Mouse (Mus musculus): Measurements from ENCODE around the gene Sox12. TPM values are rescaled to one million over a fixed set of nuclear protein-coding genes. Genes with fewer than 3 reads are reported as not detected.

The Sox12 gene
- polyA plus RNA-seq, 1 experiment from 2014 or later: 8.2 TPM

- peak within 1 kb of the TSS; percentile 98 for H3K9ac ChIP-seq (ENCODE audit: low read depth, low read length)
- peaks cover 24% of the 10 kb centered on the region for H3K4me1 ChIP-seq (replicated peaks; ENCODE audit: insufficient read depth, low read length)
- no peaks in the 10 kb centered on the region for H3K36me3 ChIP-seq (ENCODE audit: insufficient read depth, low read length)
- H3K4me3 ChIP-seq (replicated peaks; ENCODE audit: low read depth, low read length): peak within 1 kb of the TSS; percentile 93
- H3K27me3 ChIP-seq (ENCODE audit: insufficient read depth, low read length): no peaks in the 10 kb centered on the region
- H3K9me3 ChIP-seq (replicated peaks; ENCODE audit: low read length): no peaks in the 10 kb centered on the region
- H3K27ac ChIP-seq: peak within 1 kb of the TSS; percentile 99
- ATAC-seq (replicated peaks; ENCODE audit: low FRiP score, low read depth) (no peak), DNase-seq (ENCODE audit: low spot score) (no peak)
- no peak for TF ChIP-seq CTCF (IDR thresholded peaks at IDR 0.05; ENCODE audit: low read depth)
- WGBS: 22% methylated on average over 4 of the region's 4 CpGs
- H3K4me2 ChIP-seq (ENCODE audit: low read length): peak within 1 kb of the TSS; percentile 68
Observed at GRCm38 (mm10) chr2:152415287-152415686, 17.4 kb upstream of the Sox12 start, which contains the start of gene 6820408C15Rik. Gene 6820408C15Rik, plus strand, starts transcription at chr2:152415587.

GRCm38 (mm10) chr2:152414591-152415165 is 16.8 kb upstream of the Sox12 start, which contains the start of gene Zcchc3:
Gene Zcchc3, minus strand, starts transcription at chr2:152415027.
- peak within 1 kb of the TSS; percentile 93 for H3K4me3 ChIP-seq (replicated peaks; ENCODE audit: low read depth, low read length)
- DNase-seq (ENCODE audit: low spot score) (peak; percentile 97), ATAC-seq (replicated peaks; ENCODE audit: low FRiP score, low read depth) (peak; percentile 85)
- H3K4me2 ChIP-seq (ENCODE audit: low read length): peak within 1 kb of the TSS; percentile 68
- H3K4me1 ChIP-seq (replicated peaks; ENCODE audit: insufficient read depth, low read length): peaks cover 30% of the 10 kb centered on the region
- TF ChIP-seq CTCF (IDR thresholded peaks at IDR 0.05; ENCODE audit: low read depth): 0 out of 2 replicates have a peak, but pooled peaks have one; percentile 18
- peak within 1 kb of the TSS; percentile 99 for H3K27ac ChIP-seq
- no peaks in the 10 kb centered on the region for H3K9me3 ChIP-seq (replicated peaks; ENCODE audit: low read length)
- under 1% methylated on average over 55 of the region's 65 CpGs for WGBS
- H3K9ac ChIP-seq (ENCODE audit: low read depth, low read length): peak within 1 kb of the TSS; percentile 98
- no peaks in the 10 kb centered on the region for H3K36me3 ChIP-seq (ENCODE audit: insufficient read depth, low read length)
- H3K27me3 ChIP-seq (ENCODE audit: insufficient read depth, low read length): no peaks in the 10 kb centered on the region

GRCm38 (mm10) chr2:152413765-152414584 is 16.1 kb upstream of the Sox12 start:
- Histone ChIP-seq H3K36me3 (ENCODE audit: insufficient read depth, low read length) (no peaks in the 10 kb centered on the region), H3K4me1 (replicated peaks; ENCODE audit: insufficient read depth, low read length) (peaks cover 34% of the 10 kb centered on the region), H3K27me3 (ENCODE audit: insufficient read depth, low read length) (no peaks in the 10 kb centered on the region), H3K9ac (ENCODE audit: low read depth, low read length) (peak overlapping the region; percentile 98), H3K27ac (peak overlapping the region; percentile 99), H3K9me3 (replicated peaks; ENCODE audit: low read length) (no peaks in the 10 kb centered on the region), H3K4me2 (ENCODE audit: low read length) (peak overlapping the region; percentile 68), H3K4me3 (replicated peaks; ENCODE audit: low read depth, low read length) (peak overlapping the region; percentile 93)
- TF ChIP-seq CTCF (IDR thresholded peaks at IDR 0.05; ENCODE audit: low read depth): no peak
- 0% methylated on average over 85 of the region's 86 CpGs for WGBS
- peak; percentile 54 for DNase-seq (ENCODE audit: low spot score)
- ATAC-seq (replicated peaks; ENCODE audit: low FRiP score, low read depth): peak; percentile 1; the same call in 1 of the 2 replicates

- Histone ChIP-seq H3K4me3 (replicated peaks; ENCODE audit: low read depth, low read length) (peak overlapping the region; percentile 93), H3K36me3 (ENCODE audit: insufficient read depth, low read length) (no peaks in the 10 kb centered on the region), H3K4me2 (ENCODE audit: low read length) (peak overlapping the region; percentile 68), H3K9me3 (replicated peaks; ENCODE audit: low read length) (no peaks in the 10 kb centered on the region), H3K4me1 (replicated peaks; ENCODE audit: insufficient read depth, low read length) (peaks cover 34% of the 10 kb centered on the region), H3K27me3 (ENCODE audit: insufficient read depth, low read length) (no peaks in the 10 kb centered on the region), H3K27ac (peak overlapping the region; percentile 99), H3K9ac (ENCODE audit: low read depth, low read length) (peak overlapping the region; percentile 98)
- DNase-seq (ENCODE audit: low spot score) (peak; percentile 46), ATAC-seq (replicated peaks; ENCODE audit: low FRiP score, low read depth) (no peak)
- WGBS: 2% methylated on average over 21 of the region's 21 CpGs
- no peak for TF ChIP-seq CTCF (IDR thresholded peaks at IDR 0.05; ENCODE audit: low read depth)
Observed at GRCm38 (mm10) chr2:152413158-152413764, 15.4 kb upstream of the Sox12 start.

GRCm38 (mm10) chr2:152412526-152413157 is 14.8 kb upstream of the Sox12 start:
- DNase-seq (ENCODE audit: low spot score) (no peak), ATAC-seq (replicated peaks; ENCODE audit: low FRiP score, low read depth) (no peak)
- Histone ChIP-seq H3K27ac (peak overlapping the region; percentile 99), H3K9ac (ENCODE audit: low read depth, low read length) (peak overlapping the region; percentile 67), H3K36me3 (ENCODE audit: insufficient read depth, low read length) (no peaks in the 10 kb centered on the region), H3K4me1 (replicated peaks; ENCODE audit: insufficient read depth, low read length) (peaks cover 34% of the 10 kb centered on the region), H3K9me3 (replicated peaks; ENCODE audit: low read length) (no peaks in the 10 kb centered on the region), H3K4me3 (replicated peaks; ENCODE audit: low read depth, low read length) (peak overlapping the region; percentile 93), H3K4me2 (ENCODE audit: low read length) (peak overlapping the region; percentile 68), H3K27me3 (ENCODE audit: insufficient read depth, low read length) (no peaks in the 10 kb centered on the region)
- WGBS: 4% methylated on average over 15 of the region's 15 CpGs
- no peak for TF ChIP-seq CTCF (IDR thresholded peaks at IDR 0.05; ENCODE audit: low read depth)

- Histone ChIP-seq H3K4me1 (replicated peaks; ENCODE audit: insufficient read depth, low read length) (peaks cover 35% of the 10 kb centered on the region), H3K27me3 (ENCODE audit: insufficient read depth, low read length) (no peaks in the 10 kb centered on the region), H3K9ac (ENCODE audit: low read depth, low read length) (0 out of 2 replicates have a peak overlapping the region, but pooled peaks have one; percentile 14), H3K27ac (peak overlapping the region; percentile 99), H3K9me3 (replicated peaks; ENCODE audit: low read length) (no peaks in the 10 kb centered on the region), H3K36me3 (ENCODE audit: insufficient read depth, low read length) (no peaks in the 10 kb centered on the region), H3K4me3 (replicated peaks; ENCODE audit: low read depth, low read length) (peak overlapping the region; percentile 11), H3K4me2 (ENCODE audit: low read length) (peak overlapping the region; percentile 68)
- ATAC-seq (replicated peaks; ENCODE audit: low FRiP score, low read depth) (no peak), DNase-seq (ENCODE audit: low spot score) (no peak)
- WGBS: 11% methylated on average over 7 of the region's 7 CpGs
- TF ChIP-seq CTCF (IDR thresholded peaks at IDR 0.05; ENCODE audit: low read depth): no peak
Observed at GRCm38 (mm10) chr2:152411471-152411870, 13.6 kb upstream of the Sox12 start.

All from kidney, postnatal 0 days (tissue).